Mouse (Mus musculus): ENCODE data around the gene Vangl1. TPM values are rescaled to one million over a fixed set of nuclear protein-coding genes. Genes with fewer than 3 reads are reported as not detected.
"Not testable (repeated sequence)": the region's sequence is repeated elsewhere in the genome, so short reads cannot be mapped to it uniquely, and the experiment has no call there.

Vangl1 gene
- total RNA-seq (2017): 1.2 TPM in 1 of 2 replicates, not detected in the other

DNA sequence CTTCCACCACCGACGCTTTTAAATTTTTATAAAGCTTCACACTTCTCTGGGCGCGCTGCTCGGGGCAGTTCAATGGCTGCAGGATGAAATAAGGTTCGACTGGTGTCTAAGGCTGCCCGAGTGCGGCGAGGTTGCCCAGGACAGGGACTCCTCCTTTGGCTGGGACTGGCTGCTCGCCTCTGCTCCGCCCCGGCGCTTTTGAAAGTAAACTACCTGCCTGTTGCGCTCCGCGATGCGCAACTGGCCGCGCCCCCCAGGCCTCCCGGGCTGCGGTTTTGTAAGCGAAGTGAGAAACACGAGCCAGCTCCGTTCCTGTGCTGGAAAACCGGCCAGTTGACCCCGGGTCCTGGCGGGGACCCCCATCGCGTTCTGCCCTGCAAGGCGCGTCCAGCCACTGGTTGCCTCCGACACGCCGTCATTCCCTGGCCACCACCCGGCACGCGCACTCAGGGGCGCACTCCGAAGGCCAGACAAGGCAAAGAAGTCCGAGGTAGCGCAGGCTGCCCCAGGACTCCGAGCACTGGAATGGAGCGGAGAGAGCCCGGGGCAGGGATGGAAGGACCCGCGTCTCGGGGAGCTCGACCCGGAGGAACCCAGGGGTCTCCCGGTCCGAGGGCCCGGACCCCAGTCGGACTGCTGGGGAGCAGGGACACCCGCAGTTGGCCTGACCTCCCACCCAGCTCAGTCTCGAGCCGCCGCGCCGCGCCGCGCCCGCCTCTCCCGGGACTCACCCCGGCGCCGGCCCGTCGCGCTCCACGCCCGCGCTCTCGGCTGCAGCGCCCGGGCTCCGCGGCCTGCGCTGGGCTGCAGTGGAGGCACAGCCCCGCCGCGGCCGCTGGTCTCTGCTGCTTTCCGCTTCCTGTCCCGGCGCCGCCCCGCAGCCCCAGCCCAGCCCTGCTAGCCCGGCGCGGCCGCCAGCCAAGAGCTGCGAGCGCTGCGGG, at the start of gene Vangl1:
Gene Vangl1 (minus strand): TSS at position 913 of the 941 bp plus-strand sequence.
- no peak for ATAC-seq (ENCODE audit: extremely low read depth, insufficient number of reproducible peaks, low FRiP score, poor library complexity, severe bottlenecking)

DNA sequence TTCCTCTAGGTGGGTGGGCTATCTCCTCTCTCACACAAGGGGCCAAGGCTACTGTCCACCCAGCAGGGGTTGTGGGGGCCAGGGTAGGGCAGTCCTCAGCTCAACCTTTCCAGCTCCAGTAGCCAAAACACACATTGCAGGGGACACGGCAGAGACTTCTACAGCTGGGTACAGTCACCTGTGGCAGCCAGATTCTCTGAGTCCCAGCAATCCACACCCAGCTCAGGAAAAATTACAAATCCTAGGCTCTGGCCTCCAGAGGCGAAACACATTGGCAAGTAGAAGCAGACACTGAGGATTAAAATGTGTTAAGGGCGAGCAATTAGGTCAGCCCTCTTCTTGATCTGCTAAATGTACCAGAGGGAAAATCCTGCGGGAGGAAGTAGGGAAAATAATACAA, 49.1 kb upstream of the Vangl1 start:
- ATAC-seq (ENCODE audit: extremely low read depth, insufficient number of reproducible peaks, low FRiP score, poor library complexity, severe bottlenecking): no peak

DNA sequence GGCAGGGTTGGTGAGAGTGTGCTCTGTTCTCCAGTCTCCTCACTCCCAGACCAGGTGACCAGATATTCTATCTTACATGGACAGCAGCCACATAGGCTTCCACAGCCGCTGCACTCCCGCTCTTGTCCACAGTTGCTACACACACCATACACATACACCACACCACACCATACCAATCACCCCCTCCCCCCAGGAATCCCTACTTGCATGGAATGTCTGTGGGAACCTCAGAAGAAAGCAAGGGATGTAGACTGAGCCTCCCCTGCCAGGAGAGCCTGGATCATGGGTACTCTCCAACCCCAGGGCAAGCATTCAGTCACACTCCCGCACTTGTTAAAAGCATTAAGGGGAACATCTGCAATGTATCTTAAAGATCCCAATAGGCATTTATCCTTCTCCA, 48.4 kb upstream of the Vangl1 start:
- ATAC-seq (ENCODE audit: extremely low read depth, insufficient number of reproducible peaks, low FRiP score, poor library complexity, severe bottlenecking): no peak

DNA sequence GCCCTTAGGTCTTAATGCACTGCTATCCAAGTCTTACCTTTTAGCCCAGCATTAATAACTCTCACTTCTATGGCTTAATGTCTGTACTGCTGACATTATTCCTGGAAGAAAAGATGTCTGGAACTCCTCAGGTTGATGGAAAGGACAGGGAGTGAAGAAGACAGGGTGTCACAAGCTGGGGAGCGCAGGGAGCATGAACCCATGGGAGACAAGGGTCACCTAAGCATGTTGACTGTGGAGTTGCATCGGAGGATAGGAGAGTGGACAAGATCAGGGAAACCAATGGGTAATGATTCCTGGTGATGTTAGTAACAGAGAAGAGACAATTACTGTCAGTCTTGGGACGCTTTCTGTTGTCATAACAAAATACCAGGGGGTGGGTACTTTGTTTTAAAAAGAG, 46.4 kb upstream of the Vangl1 start:
- no peak for ATAC-seq (ENCODE audit: extremely low read depth, insufficient number of reproducible peaks, low FRiP score, poor library complexity, severe bottlenecking)

DNA sequence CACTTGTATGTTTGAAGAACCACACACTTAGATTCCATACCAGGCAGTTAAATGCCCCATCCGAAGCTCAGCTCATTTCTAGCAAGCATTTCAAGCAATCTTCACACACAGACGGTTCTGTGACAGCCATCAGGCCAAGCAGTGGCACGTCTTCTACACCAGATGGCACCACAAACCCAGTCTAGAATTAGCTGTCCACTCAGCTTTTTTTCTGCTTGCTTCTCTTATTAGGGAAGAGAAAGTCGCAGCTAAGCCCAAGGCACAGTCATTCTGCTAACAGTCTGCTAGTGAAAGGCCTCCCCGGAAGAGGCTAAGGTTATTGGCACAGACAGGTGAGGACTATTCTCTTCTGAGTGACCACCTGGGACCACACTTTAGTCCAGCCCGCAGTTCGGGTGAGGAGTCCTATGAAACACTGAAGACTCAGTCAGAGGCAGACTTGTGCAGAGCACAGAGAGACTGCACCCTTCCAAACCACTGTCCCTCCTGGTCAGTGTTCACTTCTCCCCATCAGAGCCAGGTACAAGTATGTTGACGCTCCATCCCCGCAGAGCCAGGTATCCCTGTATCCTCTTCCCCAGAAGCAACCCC, 45.0 kb upstream of the Vangl1 start:
- no peak for ATAC-seq (ENCODE audit: extremely low read depth, insufficient number of reproducible peaks, low FRiP score, poor library complexity, severe bottlenecking)

DNA sequence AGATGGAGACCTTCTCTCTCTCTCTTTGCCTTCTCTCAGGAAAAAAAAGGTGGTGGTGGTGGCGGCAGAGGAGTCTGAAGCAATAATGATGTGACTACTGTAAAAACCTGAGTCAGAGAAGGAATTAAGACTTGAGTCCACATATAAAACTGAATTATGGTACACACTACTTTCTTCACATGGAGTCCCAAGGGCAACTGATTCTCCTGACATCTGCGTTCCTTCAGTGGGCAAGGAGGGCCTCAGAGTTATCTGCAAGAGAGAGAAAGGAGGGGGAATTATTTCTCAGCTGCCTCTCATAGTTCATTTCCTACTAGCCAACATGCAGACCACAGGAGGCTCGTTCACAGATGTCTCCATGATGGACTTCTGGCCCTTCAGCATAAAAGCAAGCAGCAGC, 40.1 kb upstream of the Vangl1 start:
- ATAC-seq (ENCODE audit: extremely low read depth, insufficient number of reproducible peaks, low FRiP score, poor library complexity, severe bottlenecking): no peak

DNA sequence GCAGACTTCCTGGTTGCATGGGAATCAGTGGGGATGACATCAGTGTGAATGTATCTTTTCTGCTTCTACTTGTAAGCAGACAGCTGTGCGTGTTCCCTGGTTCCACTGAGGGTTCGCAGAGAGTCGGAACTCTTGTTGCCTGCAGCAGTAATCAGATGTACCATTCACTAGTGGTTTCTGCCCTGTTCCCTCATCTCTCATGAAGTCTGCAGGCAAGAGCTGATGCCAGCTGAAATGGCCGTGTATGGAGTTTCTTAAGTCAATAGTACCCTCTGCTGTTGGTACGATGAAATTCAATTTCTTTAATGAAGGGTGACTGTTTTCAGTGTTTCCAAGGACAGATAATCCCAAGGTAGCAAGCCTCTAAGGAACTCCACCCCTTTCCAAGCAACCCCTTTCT, 38.4 kb upstream of the Vangl1 start:
- no peak for ATAC-seq (ENCODE audit: extremely low read depth, insufficient number of reproducible peaks, low FRiP score, poor library complexity, severe bottlenecking)

DNA sequence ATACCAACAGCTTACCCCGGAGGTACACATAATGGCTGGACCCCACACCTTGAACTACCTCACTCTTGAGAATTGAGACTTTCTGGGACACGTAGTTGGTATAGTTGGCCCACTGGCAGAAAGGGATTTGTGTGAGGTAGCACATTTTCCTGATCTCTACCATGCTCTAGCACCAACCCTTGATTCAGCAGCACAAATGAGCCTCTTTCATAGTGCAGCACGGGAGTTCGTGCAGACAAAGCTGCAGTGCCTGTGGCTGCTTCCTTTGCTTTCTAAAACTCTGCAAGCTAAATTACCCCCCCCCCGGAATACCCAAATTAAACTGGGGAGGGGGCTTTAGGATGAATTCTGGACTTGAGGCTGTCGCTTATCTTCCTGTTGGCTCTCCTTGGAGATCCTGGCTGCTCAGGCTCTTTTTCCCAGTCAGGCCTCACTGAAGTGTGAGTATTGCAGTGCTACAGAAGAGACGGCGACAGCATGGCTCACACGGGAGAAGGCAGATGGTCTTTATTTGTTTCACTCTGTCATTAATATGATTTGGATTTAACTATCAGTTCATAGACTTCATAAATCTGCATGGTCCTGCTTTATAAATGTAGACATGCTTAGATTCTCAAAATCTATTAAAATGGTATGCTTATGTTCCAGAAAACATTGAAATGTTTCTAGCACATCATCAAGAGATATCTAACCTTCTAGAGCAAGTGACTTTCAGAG, 27.1 kb upstream of the Vangl1 start:
- no peak for ATAC-seq (ENCODE audit: extremely low read depth, insufficient number of reproducible peaks, low FRiP score, poor library complexity, severe bottlenecking)

DNA sequence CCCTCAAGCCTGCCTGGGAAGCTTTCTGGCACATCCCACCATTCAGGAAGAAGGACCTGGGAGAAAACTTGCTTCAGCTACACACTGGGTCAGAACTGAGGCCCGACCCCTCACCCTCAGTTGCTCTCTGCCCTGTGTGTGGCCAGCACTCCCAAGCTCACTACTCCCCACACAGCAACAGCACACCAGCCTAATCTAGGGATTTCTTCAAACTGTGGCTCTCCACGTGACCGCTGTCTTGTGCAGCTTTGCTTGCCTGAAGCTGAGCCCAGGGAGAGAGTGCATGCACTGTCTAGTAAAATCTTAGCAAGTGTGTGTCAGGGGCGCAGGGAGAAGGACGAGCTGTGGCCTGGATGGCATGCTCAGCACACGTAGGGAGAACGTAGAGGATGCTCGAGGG, 18.3 kb upstream of the Vangl1 start:
- ATAC-seq (ENCODE audit: extremely low read depth, insufficient number of reproducible peaks, low FRiP score, poor library complexity, severe bottlenecking): no peak

DNA sequence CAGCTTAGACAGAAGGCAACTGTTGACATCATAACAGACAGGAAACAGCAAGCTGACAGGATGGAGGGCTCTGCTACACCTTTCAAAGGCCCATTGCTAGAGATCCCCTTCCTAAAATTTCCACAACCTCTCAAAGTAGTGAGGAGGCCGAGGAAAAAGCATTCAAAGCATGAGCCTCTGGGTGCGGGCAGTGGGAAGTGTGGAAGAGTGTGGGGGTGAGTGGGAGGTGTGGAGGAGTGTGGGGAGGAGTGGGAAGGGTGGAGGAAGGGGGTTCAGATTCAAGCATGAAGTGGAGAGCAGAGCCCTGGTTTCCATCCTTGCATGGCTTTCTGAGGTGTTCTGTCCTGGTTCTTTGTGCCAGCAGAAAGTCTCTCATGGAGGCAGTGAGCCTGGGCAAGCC, 13.8 kb upstream of the Vangl1 start:
- no peak for ATAC-seq (ENCODE audit: extremely low read depth, insufficient number of reproducible peaks, low FRiP score, poor library complexity, severe bottlenecking)

DNA sequence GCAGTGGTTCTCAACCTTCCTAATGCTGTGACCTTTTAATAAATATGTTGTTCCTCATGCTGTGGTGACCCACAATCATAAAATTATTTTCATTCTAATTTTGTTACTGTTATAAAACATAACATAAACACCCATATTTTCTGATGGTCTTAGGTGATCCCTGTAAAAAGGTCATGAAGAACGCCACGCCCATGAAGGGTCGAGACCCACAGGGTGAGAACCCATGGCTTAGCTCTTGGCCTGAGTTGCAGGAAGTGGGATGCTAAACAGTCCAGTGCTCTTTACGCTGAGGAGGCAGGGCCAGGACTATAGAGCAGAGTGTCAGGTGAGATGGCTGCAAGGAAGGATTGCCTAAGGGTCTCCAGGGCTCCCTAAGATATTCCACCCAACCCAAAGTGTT, 10.2 kb upstream of the Vangl1 start:
- no peak for ATAC-seq (ENCODE audit: extremely low read depth, insufficient number of reproducible peaks, low FRiP score, poor library complexity, severe bottlenecking)

DNA sequence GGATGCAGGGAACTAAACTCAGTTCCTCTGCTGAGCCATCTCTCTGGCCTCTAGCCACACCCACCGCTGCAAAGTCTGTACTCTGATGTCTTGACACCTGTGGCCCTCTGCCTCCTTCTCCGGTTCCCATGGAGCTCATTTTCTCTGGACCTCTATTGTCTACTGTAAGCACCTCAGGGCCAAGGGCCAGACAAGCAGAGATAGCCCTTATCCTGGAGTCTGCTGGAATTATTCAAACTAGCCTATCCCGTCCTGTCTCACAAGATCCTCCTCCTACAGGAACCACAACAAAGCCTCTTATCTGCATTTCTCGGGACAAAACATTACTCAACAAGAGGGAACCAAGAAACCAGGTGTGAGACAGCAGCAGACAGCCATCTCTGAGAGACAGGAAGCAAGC, 9.8 kb upstream of the Vangl1 start:
- no peak for ATAC-seq (ENCODE audit: extremely low read depth, insufficient number of reproducible peaks, low FRiP score, poor library complexity, severe bottlenecking)

DNA sequence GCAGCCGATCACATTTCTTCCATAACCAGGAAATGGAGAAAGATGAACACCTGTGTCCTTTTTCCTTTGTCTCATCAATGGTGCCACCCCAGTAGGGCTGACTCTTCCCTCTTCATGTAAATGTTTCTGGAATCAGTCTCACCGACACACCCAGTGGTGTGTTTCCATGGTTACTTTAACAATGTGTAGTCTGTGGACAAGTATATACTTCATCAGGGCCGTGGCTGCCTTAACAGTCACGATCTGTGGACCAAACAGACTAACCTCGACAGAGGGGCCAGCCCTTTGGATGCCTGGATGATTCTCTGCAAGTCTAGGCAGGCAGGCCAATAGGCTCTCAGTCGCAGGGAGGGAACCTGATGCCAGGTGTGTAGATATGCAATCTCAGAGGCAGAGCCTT, 8.4 kb upstream of the Vangl1 start:
- ATAC-seq (ENCODE audit: extremely low read depth, insufficient number of reproducible peaks, low FRiP score, poor library complexity, severe bottlenecking): no peak

DNA sequence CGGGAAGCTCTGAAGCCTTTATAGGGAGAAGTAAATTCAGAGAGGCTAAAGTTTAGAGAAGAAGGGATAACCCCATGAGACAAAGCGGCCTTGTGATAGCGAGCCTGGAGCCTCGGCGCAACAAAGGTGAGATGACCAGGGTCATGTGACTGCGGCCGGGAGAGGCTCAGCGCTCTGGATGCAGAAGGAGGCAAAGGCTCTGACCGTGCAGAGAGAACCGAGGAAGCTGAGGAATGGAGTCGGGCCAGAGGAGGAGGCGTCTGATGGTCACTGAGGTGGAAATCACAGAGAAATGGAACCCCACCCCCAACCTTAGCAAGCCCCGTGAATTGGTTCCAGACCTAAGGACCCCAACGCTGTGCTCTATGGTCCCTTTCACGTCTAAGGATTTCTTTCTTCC, 7.8 kb upstream of the Vangl1 start:
- ATAC-seq (ENCODE audit: extremely low read depth, insufficient number of reproducible peaks, low FRiP score, poor library complexity, severe bottlenecking): no peak

DNA sequence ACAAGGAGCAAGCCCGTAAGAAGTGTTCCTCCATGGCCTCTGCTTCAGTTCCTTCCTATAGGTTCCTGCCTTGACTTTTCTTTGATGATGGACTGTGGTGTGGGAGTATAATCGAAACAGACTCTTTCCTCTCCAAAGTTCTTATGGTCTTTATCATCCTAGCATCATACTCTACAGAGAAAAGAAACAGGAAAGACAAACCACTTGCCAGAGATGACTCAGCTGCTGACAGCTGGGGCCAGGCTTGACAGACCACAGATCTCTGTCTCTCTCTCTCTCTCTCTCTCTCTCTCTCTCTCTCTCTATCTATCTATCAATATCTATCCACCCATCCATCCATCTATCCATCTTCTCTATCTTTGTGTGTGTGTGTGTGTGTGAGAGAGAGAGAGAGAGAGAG, 6.8 kb upstream of the Vangl1 start:
- ATAC-seq (ENCODE audit: extremely low read depth, insufficient number of reproducible peaks, low FRiP score, poor library complexity, severe bottlenecking): no peak

DNA sequence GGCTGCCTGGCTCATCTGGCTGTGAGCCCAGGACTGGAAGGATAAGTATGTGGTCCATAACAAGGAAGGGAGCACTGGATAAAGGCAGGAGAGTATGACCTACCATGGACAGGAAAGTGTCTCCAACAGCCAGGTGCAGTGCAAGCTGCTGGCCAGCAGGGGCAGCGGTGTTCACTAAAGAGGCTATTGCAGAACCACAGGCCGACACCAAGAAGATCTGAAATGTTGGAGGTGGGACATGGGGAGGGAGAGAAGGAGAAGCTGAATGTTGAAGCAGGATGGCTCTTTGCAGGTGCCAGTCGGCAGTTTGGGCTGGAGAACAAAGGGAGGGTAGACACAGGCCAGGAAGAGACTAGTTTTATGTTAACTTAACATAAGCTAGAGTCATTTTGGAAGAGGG, 6.3 kb upstream of the Vangl1 start:
- no peak for ATAC-seq (ENCODE audit: extremely low read depth, insufficient number of reproducible peaks, low FRiP score, poor library complexity, severe bottlenecking)

DNA sequence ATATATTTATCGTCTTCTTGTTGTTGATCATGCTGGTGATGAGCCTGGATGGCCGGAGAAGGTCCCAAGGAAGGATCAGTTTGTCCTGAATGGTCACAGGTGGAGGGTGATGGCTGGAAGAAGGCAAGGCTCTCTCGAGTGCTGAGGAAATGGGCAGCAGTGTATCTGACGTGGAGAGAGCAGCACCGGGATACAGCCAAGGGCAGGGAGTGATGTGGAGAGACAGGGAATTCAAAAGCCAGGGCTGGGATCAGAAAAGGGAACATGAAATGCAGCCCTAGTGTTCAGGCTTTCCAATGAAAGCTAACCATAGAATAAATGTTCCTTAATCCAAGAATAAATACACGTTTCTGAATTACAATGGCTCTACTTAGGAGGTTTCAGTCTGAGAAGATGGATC, 4.4 kb upstream of the Vangl1 start:
- ATAC-seq (ENCODE audit: extremely low read depth, insufficient number of reproducible peaks, low FRiP score, poor library complexity, severe bottlenecking): no peak

DNA sequence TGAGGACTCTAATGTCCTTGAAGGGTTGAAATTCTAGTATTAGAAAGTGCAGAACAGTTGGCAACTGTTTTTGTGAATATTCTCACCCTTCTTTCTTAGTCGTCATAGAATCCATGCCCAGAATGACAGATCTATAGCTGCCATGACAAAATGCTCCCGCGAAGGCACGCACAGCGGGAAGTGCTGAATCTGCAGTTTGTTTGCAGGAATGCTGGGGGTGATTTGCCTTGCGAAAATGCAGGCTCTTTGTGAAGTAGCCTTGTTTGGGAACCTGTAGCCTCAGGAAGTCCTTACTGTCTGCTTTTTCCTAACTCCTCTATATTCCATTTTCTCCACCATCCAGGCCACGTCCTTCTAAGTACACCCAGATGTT, 951 bp upstream of the Vangl1 start:
- no peak for ATAC-seq (ENCODE audit: extremely low read depth, insufficient number of reproducible peaks, low FRiP score, poor library complexity, severe bottlenecking)

DNA sequence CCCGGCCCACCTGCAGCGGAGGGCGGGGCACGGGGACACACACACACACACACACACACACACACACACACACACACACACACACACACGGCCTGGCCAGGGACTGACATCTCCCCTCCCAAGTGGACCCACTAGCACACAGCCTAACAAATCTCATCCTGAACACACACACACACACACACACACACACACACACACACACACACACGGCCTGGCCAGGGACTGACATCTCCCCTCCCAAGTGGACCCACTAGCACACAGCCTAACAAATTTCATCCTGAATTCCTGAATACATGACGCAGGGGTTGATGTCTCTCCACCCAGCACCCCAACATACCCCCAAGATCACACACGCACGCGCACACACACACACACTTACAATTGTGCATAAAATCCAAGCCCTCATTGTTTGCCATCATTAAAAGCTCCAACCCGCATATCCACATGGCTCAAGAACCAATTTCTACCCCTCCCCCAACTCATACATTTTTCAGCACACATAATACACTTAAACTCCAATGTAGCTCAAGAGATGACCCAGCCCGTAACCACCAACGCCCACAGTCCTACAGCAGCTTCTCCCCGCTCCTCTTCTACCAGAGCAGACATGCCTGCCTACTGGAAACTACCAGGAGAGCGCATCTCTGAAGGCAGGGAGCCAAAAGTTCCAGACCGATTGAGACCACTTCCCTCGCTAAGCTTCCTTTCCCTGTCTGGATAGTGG, 403 bp upstream of the Vangl1 start:
- not testable (repeated sequence) for ATAC-seq (ENCODE audit: extremely low read depth, insufficient number of reproducible peaks, low FRiP score, poor library complexity, severe bottlenecking)

Data from neutrophil, adult 5-6 weeks (primary cell).